Mouse (Mus musculus) liver, embryonic 16.5 days (tissue): Measurements from ENCODE around the gene Styk1. TPM values are rescaled to one million over a fixed set of nuclear protein-coding genes. Genes with fewer than 3 reads are reported as not detected.

Source experiments
- ATAC-seq: fragments of 200-750 bp; cut with Nextera tagmentation; 2 replicates; pipeline ENCODE4 v1.8.0; 2017; ENCODE audit warnings: low read depth, mild to moderate bottlenecking, moderate number of reproducible peaks, moderate library complexity
- H3K27ac ChIP-seq: fragments of 300-500 bp; sonication (generic); 2 replicates; pipeline ENCODE4 v1.5.1; 2014; ENCODE audit warnings: mild to moderate bottlenecking, low read length
- H3K27me3 ChIP-seq: fragments of 300-500 bp; sonication (generic); 2 replicates; pipeline ENCODE4 v1.6.1; 2014; ENCODE audit warnings: low read depth, low read length, mixed read lengths; ENCODE audit not compliant: control insufficient read depth, insufficient read depth
- H3K36me3 ChIP-seq: fragments of 300-500 bp; sonication (generic); 2 replicates; pipeline ENCODE4 v1.6.1; 2014; ENCODE audit warnings: mild to moderate bottlenecking; ENCODE audit not compliant: control insufficient read depth, insufficient read depth
- H3K4me1 ChIP-seq: fragments of 300-500 bp; sonication (generic); 2 replicates; pipeline ENCODE4 v1.6.1; 2014; ENCODE audit warnings: low read depth, low read length, mixed read lengths; ENCODE audit not compliant: control insufficient read depth
- H3K4me2 ChIP-seq: fragments of 300-500 bp; sonication (generic); 2 replicates; pipeline ENCODE4 v1.6.1; 2014; ENCODE audit warnings: low read depth, low read length, mixed read lengths
- H3K4me3 ChIP-seq: fragments of 300-500 bp; sonication (generic); 2 replicates; pipeline ENCODE4 v1.5.1; 2014; ENCODE audit warnings: low read depth, mild to moderate bottlenecking, low read length
- H3K9ac ChIP-seq: fragments of 300-500 bp; sonication (generic); 2 replicates; pipeline ENCODE4 v1.6.1; 2014; ENCODE audit warnings: low read depth, low read length
- H3K9me3 ChIP-seq: fragments of 300-500 bp; sonication (generic); replicated peaks from 2 replicates; pipeline ENCODE4 v1.6.1; 2016; ENCODE audit warnings: low read length; ENCODE audit not compliant: control insufficient read depth
- WGBS: fragments of 180-500 bp; shearing (Covaris S2); extraction: QIAGEN DNeasy Blood & Tissue Kit; methylation state at CpG from one replicate; pipeline ENCODE4 v1.1.7; 2014; ENCODE audit not compliant: insufficient replicate concordance; 5-methylcytosine and 5-hydroxymethylcytosine counted together
- polyA plus RNA-seq: library from polyadenylated mRNA; unstranded; fragments of >200 nt; fragmentation: Nextera tagmentation; extraction: Ambion mirVana; gene quantifications from 2 replicates; pipeline ENCODE4 v1.2.1, GENCODE M21; 2015

Gene Styk1
- polyA plus RNA-seq, 1 experiment from 2014 or later, result 1.1 TPM

- Histone ChIP-seq H3K4me3 (no peak overlapping the region), H3K4me2 (no peak overlapping the region), H3K4me1 (no peaks in the 10 kb centered on the region), H3K27me3 (peaks cover 2% of the 10 kb centered on the region), H3K9me3 (no peaks in the 10 kb centered on the region), H3K36me3 (no peaks in the 10 kb centered on the region), H3K27ac (no peak overlapping the region), H3K9ac (no peak overlapping the region)
- no peak for ATAC-seq
- 60% methylated on average over 2 of the region's 2 CpGs for WGBS
Observed at GRCm38 (mm10) chr6:131347026-131347425, 6.4 kb downstream of the Styk1 start.

GRCm38 (mm10) chr6:131344346-131344745 lies 9.1 kb downstream of the Styk1 start:
- Histone ChIP-seq H3K9me3 (no peaks in the 10 kb centered on the region), H3K4me1 (no peaks in the 10 kb centered on the region), H3K9ac (no peak overlapping the region), H3K27me3 (no peaks in the 10 kb centered on the region), H3K27ac (no peak overlapping the region), H3K36me3 (no peaks in the 10 kb centered on the region), H3K4me2 (no peak overlapping the region), H3K4me3 (no peak overlapping the region)
- no peak for ATAC-seq
- WGBS, result 63% methylated on average over 7 of the region's 7 CpGs

DNA sequence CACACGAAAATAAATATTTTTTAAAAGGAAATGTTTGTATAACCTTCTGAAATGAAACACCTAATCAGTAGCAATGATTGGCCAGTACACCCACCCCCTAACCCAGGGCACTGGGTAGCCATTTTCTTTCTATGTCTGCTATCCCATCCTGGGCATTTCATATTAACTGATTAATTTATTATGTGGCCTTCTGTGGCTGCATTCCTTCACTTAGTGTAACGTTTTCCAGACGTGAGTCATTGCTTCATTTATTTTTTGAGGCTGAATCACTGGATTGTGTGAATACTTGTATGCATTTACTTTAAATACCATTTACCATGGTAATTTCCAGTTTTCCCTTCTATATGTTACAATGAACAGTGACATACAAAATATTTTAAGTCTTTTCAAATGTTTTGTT lies 13.3 kb downstream of the Styk1 start:
- no peak overlapping the region for H3K9ac ChIP-seq
- no peak overlapping the region for H3K27ac ChIP-seq
- ATAC-seq, result no peak
- H3K9me3 ChIP-seq, result no peaks in the 10 kb centered on the region
- no peak overlapping the region for H3K4me2 ChIP-seq
- no peaks in the 10 kb centered on the region for H3K27me3 ChIP-seq
- 56% methylated on average over 3 of the region's 3 CpGs for WGBS
- H3K4me1 ChIP-seq, result no peaks in the 10 kb centered on the region
- no peaks in the 10 kb centered on the region for H3K36me3 ChIP-seq
- no peak overlapping the region for H3K4me3 ChIP-seq

GRCm38 (mm10) chr6:131339309-131339708 lies 14.1 kb downstream of the Styk1 start:
- H3K36me3 ChIP-seq, result no peaks in the 10 kb centered on the region
- no peaks in the 10 kb centered on the region for H3K27me3 ChIP-seq
- H3K9me3 ChIP-seq, result no peaks in the 10 kb centered on the region
- H3K27ac ChIP-seq, result no peak overlapping the region
- ATAC-seq, result no peak
- no peak overlapping the region for H3K9ac ChIP-seq
- H3K4me2 ChIP-seq, result no peak overlapping the region
- 57% methylated on average over 3 of the region's 3 CpGs for WGBS
- H3K4me1 ChIP-seq, result no peaks in the 10 kb centered on the region
- no peak overlapping the region for H3K4me3 ChIP-seq

DNA sequence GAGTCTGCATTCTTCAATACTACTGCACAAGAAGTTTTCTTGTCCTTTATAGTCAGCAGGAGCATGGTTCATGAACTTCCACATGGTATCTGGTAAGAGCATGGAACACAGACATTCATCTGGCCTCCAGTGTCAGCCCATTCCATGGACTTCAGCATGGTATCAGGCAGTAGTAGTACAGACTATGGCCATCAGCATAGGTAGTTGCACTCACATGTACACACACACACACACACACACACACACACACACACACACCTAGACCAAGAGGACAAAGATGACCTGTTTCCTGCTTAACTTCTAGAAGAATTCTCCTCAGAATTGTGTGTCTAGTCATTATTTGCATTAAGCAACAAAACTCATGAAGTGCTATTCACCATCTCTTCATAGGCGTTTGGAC lies 14.6 kb downstream of the Styk1 start:
- H3K9ac ChIP-seq, result no peak overlapping the region
- no peak overlapping the region for H3K4me3 ChIP-seq
- H3K36me3 ChIP-seq, result no peaks in the 10 kb centered on the region
- ATAC-seq, result no peak
- no peaks in the 10 kb centered on the region for H3K9me3 ChIP-seq
- 33% methylated on average over 1 of the region's 1 CpGs for WGBS
- no peak overlapping the region for H3K4me2 ChIP-seq
- no peak overlapping the region for H3K27ac ChIP-seq
- no peaks in the 10 kb centered on the region for H3K27me3 ChIP-seq
- no peaks in the 10 kb centered on the region for H3K4me1 ChIP-seq

DNA sequence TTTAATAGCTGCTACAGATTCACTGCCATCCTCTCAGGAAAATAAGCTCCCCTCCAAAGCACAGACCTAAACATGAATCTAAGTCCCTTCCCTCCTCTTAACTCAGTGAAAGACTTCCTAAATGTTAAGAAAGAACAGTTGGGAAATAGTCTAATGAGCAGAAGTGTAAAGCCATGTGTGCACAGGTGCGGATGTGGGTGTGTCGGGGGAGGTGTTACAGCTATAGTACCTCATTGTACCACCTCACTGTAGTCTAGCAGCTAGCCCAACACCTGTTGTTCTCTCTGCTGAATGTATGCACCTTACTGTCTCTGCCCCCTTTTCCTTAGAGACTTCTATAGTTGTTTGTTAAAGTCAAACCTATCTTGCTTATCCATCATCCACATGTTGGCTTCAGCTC lies 26.3 kb downstream of the Styk1 start:
- no peak overlapping the region for H3K4me2 ChIP-seq
- H3K4me3 ChIP-seq, result no peak overlapping the region
- H3K27me3 ChIP-seq, result no peaks in the 10 kb centered on the region
- no peak overlapping the region for H3K9ac ChIP-seq
- ATAC-seq, result no peak
- 79% methylated on average over 2 of the region's 2 CpGs for WGBS
- no peaks in the 10 kb centered on the region for H3K36me3 ChIP-seq
- no peak overlapping the region for H3K27ac ChIP-seq
- H3K9me3 ChIP-seq, result no peaks in the 10 kb centered on the region
- H3K4me1 ChIP-seq, result no peaks in the 10 kb centered on the region

DNA sequence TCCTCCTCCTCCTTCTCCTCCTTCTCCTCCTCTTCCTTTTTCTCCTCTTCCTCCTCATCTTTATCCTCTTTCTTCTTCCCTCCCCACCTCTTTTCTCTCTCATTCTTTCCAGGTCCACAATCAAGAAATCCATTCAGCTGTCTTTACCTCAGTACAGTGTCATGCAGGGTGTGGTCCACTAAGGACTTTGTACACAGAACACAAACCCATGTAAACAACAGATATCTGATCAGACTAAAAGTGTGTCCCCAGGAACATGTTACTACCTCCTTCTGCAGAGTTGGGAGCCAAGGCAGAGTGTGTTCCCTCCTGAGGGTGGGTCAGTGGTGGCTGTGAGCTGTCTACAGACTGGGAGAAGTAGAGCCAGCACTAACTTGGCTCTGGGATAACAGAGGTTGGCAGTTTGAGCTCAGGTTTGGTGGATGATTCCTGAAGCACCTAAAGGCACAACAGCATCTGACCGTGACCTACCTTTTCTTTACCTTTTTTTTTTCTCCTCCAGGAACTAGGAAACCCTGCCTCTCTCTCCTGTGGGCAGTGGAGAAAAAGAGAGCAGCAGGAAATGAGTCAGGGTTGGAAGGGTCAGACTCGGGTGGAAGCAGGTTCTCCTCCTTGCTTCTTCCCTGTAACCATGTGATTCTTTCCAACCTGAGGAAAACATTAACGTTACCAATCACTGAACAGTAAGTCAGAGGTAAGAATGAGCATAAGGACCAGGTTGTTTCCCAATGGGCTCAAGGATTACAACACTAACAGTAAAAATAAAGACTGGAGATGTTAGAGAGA lies 31.4 kb downstream of the Styk1 start:
- Histone ChIP-seq H3K9me3 (no peaks in the 10 kb centered on the region), H3K4me2 (no peak overlapping the region), H3K4me1 (no peaks in the 10 kb centered on the region), H3K27me3 (no peaks in the 10 kb centered on the region), H3K4me3 (no peak overlapping the region), H3K36me3 (no peaks in the 10 kb centered on the region), H3K27ac (no peak overlapping the region), H3K9ac (no peak overlapping the region)
- ATAC-seq, result no peak
- WGBS, result 38% methylated on average over 3 of the region's 3 CpGs

GRCm38 (mm10) chr6:131316155-131317101 lies 37.0 kb downstream of the Styk1 start:
- WGBS, result 55% methylated on average over 7 of the region's 7 CpGs

GRCm38 (mm10) chr6:131308031-131308430 lies 45.4 kb downstream of the Styk1 start:
- Histone ChIP-seq H3K4me1 (no peaks in the 10 kb centered on the region), H3K27ac (no peak overlapping the region), H3K9ac (no peak overlapping the region), H3K4me2 (no peak overlapping the region), H3K36me3 (no peaks in the 10 kb centered on the region), H3K9me3 (no peaks in the 10 kb centered on the region), H3K27me3 (no peaks in the 10 kb centered on the region), H3K4me3 (no peak overlapping the region)
- WGBS, result 18% methylated on average over 3 of the region's 3 CpGs
- ATAC-seq, result no peak

More at GRCm38 (mm10) chr6:131316155-131317101, 37.0 kb downstream of the Styk1 start:
- H3K9me3 ChIP-seq, result no peaks in the 10 kb centered on the region
- H3K4me2 ChIP-seq, result no peak overlapping the region
- no peak overlapping the region for H3K4me3 ChIP-seq
- no peaks in the 10 kb centered on the region for H3K27me3 ChIP-seq
- ATAC-seq, result peak; percentile 64; the same call in 1 of the 2 replicates
- no peaks in the 10 kb centered on the region for H3K4me1 ChIP-seq
- no peak overlapping the region for H3K9ac ChIP-seq
- H3K27ac ChIP-seq, result no peak overlapping the region
- no peaks in the 10 kb centered on the region for H3K36me3 ChIP-seq
